Mouse (Mus musculus) cerebellum, adult 2 months (tissue): ENCODE measurements around the gene Prss29.

ENCODE experiments used
- CTCF ChIP-seq: fragments of 200-500 bp; IDR thresholded peaks from 2 replicates; pipeline ENCODE4 v1.5.1; 2011; ENCODE audit warnings: low read depth, mild to moderate bottlenecking, control low read depth, low read length, moderate library complexity, borderline replicate concordance; ENCODE audit not compliant: insufficient read depth
- POLR2A ChIP-seq: fragments of 200-500 bp; IDR thresholded peaks from 2 replicates; pipeline ENCODE4 v1.6.1; 2011; ENCODE audit warnings: low read length, control low read depth, borderline replicate concordance; ENCODE audit not compliant: insufficient read depth

DNA sequence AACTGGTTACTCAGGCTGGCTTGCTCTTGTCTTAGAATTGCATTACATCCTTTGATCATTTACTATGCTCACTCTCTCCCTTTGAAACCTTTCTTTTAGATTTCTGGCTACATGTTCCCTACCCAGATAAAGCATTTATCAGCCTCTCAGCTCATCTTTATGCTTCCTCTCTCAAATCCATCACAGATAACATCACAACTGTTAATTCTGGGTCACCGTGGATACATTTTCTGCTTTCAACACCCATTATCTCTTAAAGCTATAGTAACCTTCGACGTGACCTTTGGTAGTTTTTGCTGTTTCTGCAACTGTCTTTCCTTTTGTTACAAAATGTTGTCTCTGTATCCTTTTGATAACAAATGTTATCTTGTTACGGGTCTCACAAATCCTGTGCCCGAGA is 25.0 kb upstream of the Prss29 start:
- TF ChIP-seq CTCF (no peak), POLR2A (no peak)
